Mouse (Mus musculus) heart, embryonic 14.5 days (tissue): Measurements from ENCODE around the gene Edar. TPM values are rescaled to one million over a fixed set of nuclear protein-coding genes. Genes with fewer than 3 reads are reported as not detected.
"Not testable (repeated sequence)": the region's sequence is repeated elsewhere in the genome, so short reads cannot be mapped to it uniquely, and the experiment has no call there.

Experiments
- ATAC-seq: fragments of 200-750 bp; cut with Nextera tagmentation; 2 replicates; pipeline ENCODE4 v1.8.0; 2017; ENCODE audit warnings: low read depth, moderate TSS enrichment; ENCODE audit not compliant: insufficient number of reproducible peaks, insufficient read depth, low FRiP score
- H3K27ac ChIP-seq, 2 experiments: fragments of 200-500 bp in 1 of 2; fragments of 300-500 bp in 1 of 2; sonication (generic) in 1 of 2; replicated peaks in 1 of 2; 2 replicates each; pipeline ENCODE4 v1.5.1; 2012 to 2014; ENCODE audit warnings: low read depth in 2 of 2, low read length in 2 of 2, control low read depth in 1 of 2, mild to moderate bottlenecking in 1 of 2, mixed read lengths in 1 of 2; ENCODE audit not compliant: control insufficient read depth in 1 of 2, insufficient read depth in 1 of 2
- H3K27me3 ChIP-seq: fragments of 300-500 bp; sonication (generic); 2 replicates; pipeline ENCODE4 v1.6.1; 2014; ENCODE audit warnings: mild to moderate bottlenecking, low read length, control low read depth; ENCODE audit not compliant: control insufficient read depth, insufficient read depth
- H3K36me3 ChIP-seq: fragments of 300-500 bp; sonication (generic); 2 replicates; pipeline ENCODE4 v1.6.1; 2014; ENCODE audit warnings: mild to moderate bottlenecking, control low read depth, low read length, mixed read lengths; ENCODE audit not compliant: control insufficient read depth, insufficient read depth
- H3K4me1 ChIP-seq, 2 experiments: fragments of 200-500 bp in 1 of 2; fragments of 300-500 bp in 1 of 2; sonication (generic) in 1 of 2; 2 replicates each; pipeline ENCODE4 v1.6.1; 2012 to 2014; ENCODE audit warnings: low read length in 2 of 2, control low read depth in 1 of 2, mixed read lengths in 1 of 2; ENCODE audit not compliant: control insufficient read depth in 2 of 2, insufficient read depth in 2 of 2
- H3K4me2 ChIP-seq: fragments of 300-500 bp; sonication (generic); 2 replicates; pipeline ENCODE4 v1.6.1; 2014; ENCODE audit warnings: mild to moderate bottlenecking, low read length
- H3K4me3 ChIP-seq, 2 experiments: fragments of 200-500 bp in 1 of 2; fragments of 300-500 bp in 1 of 2; sonication (generic) in 1 of 2; 2 replicates each; pipeline ENCODE4 v1.5.1; 2012 to 2014; ENCODE audit warnings: low read length in 2 of 2, mild to moderate bottlenecking in 2 of 2, control low read depth in 1 of 2, low read depth in 1 of 2, moderate library complexity in 1 of 2; ENCODE audit not compliant: control insufficient read depth in 1 of 2, insufficient read depth in 1 of 2
- H3K9ac ChIP-seq: fragments of 300-500 bp; sonication (generic); 2 replicates; pipeline ENCODE4 v1.6.1; 2014; ENCODE audit warnings: mild to moderate bottlenecking, low read length
- H3K9me3 ChIP-seq: fragments of 300-500 bp; sonication (generic); 2 replicates; pipeline ENCODE4 v1.6.1; 2016; ENCODE audit warnings: low read length, control low read depth; ENCODE audit not compliant: control insufficient read depth
- WGBS: fragments of 180-500 bp; shearing (Covaris S2); extraction: QIAGEN DNeasy Blood & Tissue Kit; methylation state at CpG from one replicate; pipeline ENCODE4 v1.1.7; 2014; 5-methylcytosine and 5-hydroxymethylcytosine counted together
- polyA plus RNA-seq: library from polyadenylated mRNA; unstranded; fragments of >200 nt; fragmentation: Nextera tagmentation; extraction: Ambion mirVana; gene quantifications from 2 replicates; pipeline ENCODE4 v1.2.1, GENCODE M21; 2014

Edar gene
- polyA plus RNA-seq, result 0.05 and 0.07 TPM in 2 replicates

DNA sequence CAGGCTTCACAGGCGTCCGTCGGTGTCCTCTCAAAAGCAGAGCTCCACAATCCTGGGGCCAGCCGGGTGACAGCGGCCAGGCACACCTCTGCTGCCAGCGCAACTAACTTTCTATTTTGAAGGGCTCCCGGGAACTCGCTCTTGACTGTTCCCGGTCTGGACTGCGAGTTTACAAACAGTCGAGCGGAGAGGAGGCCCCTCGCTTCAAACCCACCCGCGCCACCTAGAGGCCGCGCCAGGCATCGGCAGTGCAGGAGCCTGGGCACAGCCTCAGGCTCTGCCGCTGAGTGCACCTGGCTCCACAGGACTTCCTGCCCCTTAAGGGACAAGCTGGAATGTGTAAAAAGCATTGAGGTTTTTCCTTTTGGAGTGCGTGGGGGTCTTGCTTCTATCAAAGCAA, at the start of gene Edar:
Gene Edar (minus strand): TSS at position 122 of the 400 bp plus-strand sequence.
- Histone ChIP-seq H3K36me3 (no peaks in the 10 kb centered on the region), H3K27me3 (0 out of 2 replicates have a peak, but pooled peaks cover 6% of the 10 kb centered on the region), H3K4me1 (peaks cover 2 to 3% of the 10 kb centered on the region in 2 experiments; a peak in 3 of 4 replicates), H3K4me3 (peak within 1 kb of the TSS; percentile 36 to 38), H3K4me2 (peak within 1 kb of the TSS; percentile 72), H3K9me3 (no peaks in the 10 kb centered on the region), H3K27ac (no peak within 1 kb of the TSS), H3K9ac (peak within 1 kb of the TSS; percentile 45; the same call in 1 of the 2 replicates)
- peak; percentile 79 for ATAC-seq
- WGBS, result 0% methylated on average over 20 of the region's 20 CpGs

DNA sequence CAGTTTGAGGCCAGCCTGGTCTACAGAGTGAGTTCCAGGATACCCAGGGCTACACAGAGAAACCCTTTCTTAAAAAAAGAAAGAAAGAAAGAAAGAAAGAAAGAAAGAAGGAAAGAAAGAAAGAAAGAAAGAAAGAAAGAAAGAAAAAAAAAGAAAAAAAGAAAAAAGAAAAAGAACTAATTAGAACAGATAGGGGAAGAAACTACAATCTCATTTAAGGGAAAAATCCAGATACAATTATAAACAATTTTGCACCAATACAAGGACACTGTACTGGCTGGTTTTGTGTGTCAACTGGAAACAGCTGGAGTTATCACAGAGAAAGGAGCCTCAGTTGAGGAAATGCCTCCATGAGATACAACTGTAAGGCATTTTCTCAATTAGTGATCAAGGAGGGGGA, 42.7 kb upstream of the Edar start, which contains the start of gene Gm17542:
Gene Gm17542 (minus strand): TSS at position 101 of the 400 bp plus-strand sequence.
- H3K4me2 ChIP-seq, H3K9ac ChIP-seq, H3K4me3 ChIP-seq, ATAC-seq, H3K27ac ChIP-seq, H3K4me1 ChIP-seq, H3K36me3 ChIP-seq, H3K9me3 ChIP-seq, H3K27me3 ChIP-seq: not testable (repeated sequence)

DNA sequence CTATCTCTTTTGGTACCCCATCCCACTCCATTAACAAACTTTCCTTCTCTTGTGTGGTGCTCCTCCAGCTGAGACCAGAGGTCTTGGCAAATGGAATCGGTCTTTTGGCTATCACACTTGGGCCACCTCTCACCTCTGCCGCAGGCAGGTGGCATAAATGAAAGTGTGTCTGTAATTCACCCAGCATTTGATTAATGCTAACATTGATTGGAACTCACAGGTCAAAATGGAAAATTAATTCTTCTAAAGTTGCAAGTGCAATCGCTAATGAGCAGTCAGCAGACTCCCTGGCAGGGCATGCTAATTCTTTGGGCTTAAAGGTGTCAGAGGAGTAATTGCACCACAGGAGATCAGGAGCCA, 39.3 kb upstream of the Edar start:
- no peaks in the 10 kb centered on the region for H3K36me3 ChIP-seq
- WGBS, result 46% methylated on average over 3 of the region's 3 CpGs
- no peaks in the 10 kb centered on the region for H3K9me3 ChIP-seq
- no peak overlapping the region for H3K27ac ChIP-seq
- H3K27me3 ChIP-seq, result no peaks in the 10 kb centered on the region
- no peak for ATAC-seq
- peak overlapping the region in 1 of 2 experiments; percentile 31; a peak in 3 of 4 replicates for H3K4me3 ChIP-seq
- H3K9ac ChIP-seq, result no peak overlapping the region
- peaks cover 0 to 2% of the 10 kb centered on the region in 2 experiments; a peak in 1 of 4 replicates for H3K4me1 ChIP-seq
- peak overlapping the region; percentile 60 for H3K4me2 ChIP-seq

DNA sequence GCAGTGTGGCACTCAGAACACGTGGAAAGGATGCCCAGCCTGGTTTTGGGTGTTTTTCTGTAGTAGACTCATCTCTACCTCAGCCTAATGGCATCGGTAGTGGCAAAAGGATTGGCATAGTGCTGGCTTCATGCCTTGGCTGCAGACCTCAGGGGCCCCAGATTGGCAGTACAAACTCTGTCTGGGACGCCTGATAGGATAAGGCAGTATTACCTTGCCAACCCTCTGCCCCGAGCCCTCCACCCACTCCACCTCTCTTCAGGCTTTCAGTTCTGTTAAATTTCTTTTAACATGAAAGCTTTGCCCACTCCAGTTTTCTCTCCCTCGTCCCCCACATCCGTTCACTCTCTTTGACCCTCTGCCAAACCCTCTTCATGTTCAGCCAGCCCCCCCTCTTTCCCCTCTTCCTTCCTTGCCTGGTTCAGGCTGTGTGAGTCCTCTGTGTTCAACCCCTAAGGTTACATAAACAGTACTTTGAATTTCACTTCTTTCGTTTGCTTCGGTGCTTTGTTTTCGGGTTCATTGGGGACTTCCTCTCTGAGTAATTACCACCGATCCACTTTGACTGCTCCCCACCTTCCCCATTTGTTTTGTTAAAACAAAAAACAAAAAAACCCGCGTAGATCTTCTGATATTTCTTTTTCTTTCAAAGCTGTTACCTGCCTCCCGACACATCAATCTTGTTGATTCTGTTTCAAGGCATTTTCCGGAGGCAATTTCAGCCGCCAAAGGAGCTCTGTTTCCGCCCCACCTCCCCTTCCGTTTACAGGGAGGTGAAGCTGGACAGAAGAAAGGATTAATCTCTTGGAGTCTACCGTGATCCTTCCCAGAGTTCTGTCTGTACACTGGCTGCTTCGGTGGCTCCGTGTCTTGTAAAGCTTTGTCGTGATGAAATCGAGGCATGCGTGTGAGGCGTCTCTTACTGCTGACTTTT, 38.7 kb upstream of the Edar start:
- Histone ChIP-seq H3K27ac (no peak overlapping the region), H3K27me3 (no peaks in the 10 kb centered on the region)

DNA sequence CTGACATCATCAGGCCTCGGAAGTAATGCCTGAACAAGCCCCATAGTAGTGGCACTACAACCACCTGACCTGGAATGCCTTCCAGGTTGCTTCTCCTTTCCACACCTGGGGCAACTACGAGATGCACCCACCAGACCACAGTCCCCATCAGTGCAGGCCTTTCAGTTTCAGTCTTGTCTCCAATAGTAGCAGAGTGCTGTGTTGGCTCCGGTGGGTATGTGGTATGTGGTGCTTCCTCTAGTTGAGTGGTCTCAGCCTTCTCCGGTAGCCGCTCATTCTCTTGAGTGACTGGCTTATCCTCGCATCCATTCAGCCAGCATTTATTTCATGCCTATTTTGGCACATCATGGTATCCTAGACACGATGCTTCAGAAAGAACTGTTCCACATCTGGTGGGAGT, 37.8 kb upstream of the Edar start:
- H3K27me3 ChIP-seq, result no peaks in the 10 kb centered on the region
- WGBS, result 86% methylated on average over 7 of the region's 7 CpGs
- H3K9ac ChIP-seq, result no peak overlapping the region
- H3K36me3 ChIP-seq, result no peaks in the 10 kb centered on the region
- no peak overlapping the region for H3K4me3 ChIP-seq
- H3K27ac ChIP-seq, result no peak overlapping the region
- peaks cover 0 to 2% of the 10 kb centered on the region in 2 experiments; a peak in 1 of 4 replicates for H3K4me1 ChIP-seq
- no peaks in the 10 kb centered on the region for H3K9me3 ChIP-seq
- H3K4me2 ChIP-seq, result no peak overlapping the region
- ATAC-seq, result no peak

More for the DNA sequence above, 38.7 kb upstream of the Edar start:
- peak overlapping the region; percentile 60 for H3K4me2 ChIP-seq
- H3K4me1 ChIP-seq, result peaks cover 0 to 2% of the 10 kb centered on the region in 2 experiments; a peak in 1 of 4 replicates
- peak overlapping the region; percentile 50; the same call in 1 of the 2 replicates for H3K9ac ChIP-seq
- WGBS, result 27% methylated on average over 24 of the region's 24 CpGs
- ATAC-seq, result no peak
- no peaks in the 10 kb centered on the region for H3K9me3 ChIP-seq
- H3K36me3 ChIP-seq, result no peaks in the 10 kb centered on the region
- peak overlapping the region; percentile 27 to 31 for H3K4me3 ChIP-seq

DNA sequence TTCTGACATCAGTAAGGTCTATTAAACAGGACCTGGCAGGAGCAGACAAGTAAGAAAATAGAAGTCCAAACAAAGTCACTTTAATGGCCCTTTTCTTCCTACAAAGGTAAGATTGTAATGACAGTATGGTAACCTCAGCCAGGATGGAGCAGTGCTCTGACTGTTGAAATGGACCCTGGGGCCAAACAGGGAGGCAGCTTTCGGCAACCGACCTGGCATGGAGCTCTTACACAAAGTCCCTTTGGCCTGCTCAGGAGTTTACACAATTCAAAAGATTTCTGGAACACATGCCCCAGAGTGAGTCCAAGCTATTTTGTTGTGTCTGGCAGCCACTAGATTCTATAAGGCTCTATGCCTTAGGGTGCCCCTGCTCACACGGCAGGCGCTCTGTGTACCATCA, 33.6 kb upstream of the Edar start:
- WGBS, result 82% methylated on average over 4 of the region's 4 CpGs
- H3K4me3 ChIP-seq, result no peak overlapping the region
- H3K27me3 ChIP-seq, result no peaks in the 10 kb centered on the region
- no peak overlapping the region for H3K4me2 ChIP-seq
- H3K36me3 ChIP-seq, result no peaks in the 10 kb centered on the region
- no peaks in the 10 kb centered on the region for H3K4me1 ChIP-seq
- no peak overlapping the region for H3K9ac ChIP-seq
- H3K9me3 ChIP-seq, result 0 out of 2 replicates have a peak, but pooled peaks cover 3% of the 10 kb centered on the region
- H3K27ac ChIP-seq, result no peak overlapping the region
- no peak for ATAC-seq

DNA sequence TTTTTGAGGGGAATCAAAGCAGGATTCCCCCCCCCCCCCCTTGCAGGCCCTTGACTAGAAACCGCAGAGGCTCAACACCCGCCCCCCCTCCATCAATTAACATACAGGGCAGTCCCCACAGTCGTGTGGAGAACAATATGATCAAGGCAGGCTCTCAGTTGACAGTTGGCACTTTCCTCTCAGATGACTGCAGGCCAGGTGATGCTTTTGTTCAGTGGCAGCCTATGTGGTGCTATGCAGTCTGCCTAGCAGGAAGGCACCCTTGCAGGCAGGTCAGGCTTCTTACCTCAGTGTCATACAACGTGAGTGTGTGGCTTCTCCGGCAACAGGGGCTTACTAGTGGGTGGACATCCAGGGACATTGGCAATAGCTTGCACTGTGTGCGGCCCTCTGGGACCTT, 25.1 kb upstream of the Edar start:
- H3K9ac ChIP-seq, result no peak overlapping the region
- no peak overlapping the region for H3K27ac ChIP-seq
- ATAC-seq, result no peak
- no peaks in the 10 kb centered on the region for H3K36me3 ChIP-seq
- no peak overlapping the region for H3K4me3 ChIP-seq
- no peaks in the 10 kb centered on the region for H3K9me3 ChIP-seq
- WGBS, result 47% methylated on average over 6 of the region's 6 CpGs
- no peaks in the 10 kb centered on the region for H3K27me3 ChIP-seq
- H3K4me1 ChIP-seq, result no peaks in the 10 kb centered on the region
- H3K4me2 ChIP-seq, result no peak overlapping the region
